Mouse (Mus musculus) hindbrain, embryonic 12.5 days (tissue): Measurements from ENCODE around the gene Baz2b. TPM values are rescaled to one million over a fixed set of nuclear protein-coding genes. Genes with fewer than 3 reads are reported as not detected.
"Not testable (repeated sequence)": the region's sequence is repeated elsewhere in the genome, so short reads cannot be mapped to it uniquely, and the experiment has no call there.

Experiments used
- ATAC-seq: fragments of 200-750 bp; cut with Nextera tagmentation; 2 replicates; pipeline ENCODE4 v1.8.0; 2017; ENCODE audit warnings: moderate TSS enrichment; ENCODE audit not compliant: low FRiP score
- H3K27ac ChIP-seq: fragments of 300-500 bp; sonication (generic); 2 replicates; pipeline ENCODE4 v1.5.1; 2016; ENCODE audit warnings: mild to moderate bottlenecking
- H3K27me3 ChIP-seq: fragments of 300-500 bp; sonication (generic); 2 replicates; pipeline ENCODE4 v1.6.1; 2016; ENCODE audit warnings: mild to moderate bottlenecking
- H3K36me3 ChIP-seq: fragments of 300-500 bp; sonication (generic); 2 replicates; pipeline ENCODE4 v1.6.1; 2016; ENCODE audit warnings: mild to moderate bottlenecking
- H3K4me1 ChIP-seq: fragments of 300-500 bp; sonication (generic); 2 replicates; pipeline ENCODE4 v1.6.1; 2016
- H3K4me2 ChIP-seq: fragments of 300-500 bp; sonication (generic); replicated peaks from 2 replicates; pipeline ENCODE4 v1.6.1; 2016; ENCODE audit warnings: mild to moderate bottlenecking
- H3K4me3 ChIP-seq: fragments of 300-500 bp; sonication (generic); 2 replicates; pipeline ENCODE4 v1.5.1; 2016; ENCODE audit warnings: mild to moderate bottlenecking
- H3K9ac ChIP-seq: fragments of 300-500 bp; sonication (generic); 2 replicates; pipeline ENCODE4 v1.6.1; 2016; ENCODE audit warnings: mild to moderate bottlenecking, moderate library complexity
- H3K9me3 ChIP-seq: fragments of 300-500 bp; sonication (generic); replicated peaks from 2 replicates; pipeline ENCODE4 v1.6.1; 2016; ENCODE audit warnings: mild to moderate bottlenecking
- WGBS: fragments of 180-500 bp; shearing (Covaris S2); methylation state at CpG from one replicate; pipeline ENCODE4 v1.1.7; 2016; 5-methylcytosine and 5-hydroxymethylcytosine counted together
- polyA plus RNA-seq: library from polyadenylated mRNA; unstranded; fragments of >200 nt; fragmentation: Nextera tagmentation; extraction: Ambion mirVana; gene quantifications from 2 replicates; pipeline ENCODE4 v1.2.1, GENCODE M21; 2016

Gene Baz2b
- polyA plus RNA-seq, 1 experiment from 2014 or later: 92.4 TPM

GRCm38 (mm10) chr2:60080831-60081230 lies 128.8 kb downstream of the Baz2b start:
- no peaks in the 10 kb centered on the region for H3K9me3 ChIP-seq
- H3K9ac ChIP-seq: no peak overlapping the region
- H3K4me1 ChIP-seq: peaks cover 29% of the 10 kb centered on the region
- ATAC-seq: no peak
- no peaks in the 10 kb centered on the region for H3K27me3 ChIP-seq
- WGBS: 59% methylated on average over 4 of the region's 4 CpGs
- H3K4me2 ChIP-seq: no peak overlapping the region
- no peak overlapping the region for H3K27ac ChIP-seq
- no peak overlapping the region for H3K4me3 ChIP-seq
- H3K36me3 ChIP-seq: no peaks in the 10 kb centered on the region

GRCm38 (mm10) chr2:60077631-60078030 lies 132.0 kb downstream of the Baz2b start:
- Histone ChIP-seq H3K4me1 (peaks cover 22% of the 10 kb centered on the region), H3K36me3 (0 out of 2 replicates have a peak, but pooled peaks cover 4% of the 10 kb centered on the region), H3K27me3 (no peaks in the 10 kb centered on the region), H3K9ac (no peak overlapping the region), H3K4me3 (no peak overlapping the region), H3K9me3 (no peaks in the 10 kb centered on the region), H3K27ac (no peak overlapping the region), H3K4me2 (no peak overlapping the region)
- 72% methylated on average over 9 of the region's 9 CpGs for WGBS
- no peak for ATAC-seq

GRCm38 (mm10) chr2:60076800-60077199 lies 132.8 kb downstream of the Baz2b start:
- Histone ChIP-seq H3K4me2 (no peak overlapping the region), H3K9ac (no peak overlapping the region), H3K4me1 (peaks cover 22% of the 10 kb centered on the region), H3K27me3 (no peaks in the 10 kb centered on the region), H3K9me3 (no peaks in the 10 kb centered on the region), H3K4me3 (no peak overlapping the region), H3K36me3 (0 out of 2 replicates have a peak, but pooled peaks cover 4% of the 10 kb centered on the region), H3K27ac (no peak overlapping the region)
- ATAC-seq: no peak
- WGBS: 52% methylated on average over 7 of the region's 7 CpGs

GRCm38 (mm10) chr2:60076025-60076424 lies 133.6 kb downstream of the Baz2b start:
- Histone ChIP-seq H3K9ac (no peak overlapping the region), H3K4me3 (no peak overlapping the region), H3K36me3 (0 out of 2 replicates have a peak, but pooled peaks cover 4% of the 10 kb centered on the region), H3K27me3 (no peaks in the 10 kb centered on the region), H3K9me3 (no peaks in the 10 kb centered on the region), H3K27ac (no peak overlapping the region), H3K4me1 (peaks cover 22% of the 10 kb centered on the region), H3K4me2 (no peak overlapping the region)
- ATAC-seq: no peak
- 17% methylated on average over 1 of the region's 1 CpGs for WGBS

- not testable (repeated sequence) for H3K27ac ChIP-seq, H3K36me3 ChIP-seq, H3K4me3 ChIP-seq, H3K27me3 ChIP-seq, H3K9ac ChIP-seq, H3K4me2 ChIP-seq, ATAC-seq, H3K9me3 ChIP-seq
- 88% methylated on average over 1 of the region's 1 CpGs for WGBS
- H3K4me1 ChIP-seq: peaks cover 19% of the 10 kb centered on the region
Observed at GRCm38 (mm10) chr2:60073798-60074197, 135.8 kb downstream of the Baz2b start.

- H3K4me1 ChIP-seq: peaks cover 6% of the 10 kb centered on the region
- 0 out of 2 replicates have a peak, but pooled peaks cover 4% of the 10 kb centered on the region for H3K36me3 ChIP-seq
- no peak overlapping the region for H3K4me3 ChIP-seq
- H3K9me3 ChIP-seq: no peaks in the 10 kb centered on the region
- 65% methylated on average over 8 of the region's 8 CpGs for WGBS
- ATAC-seq: no peak
- no peak overlapping the region for H3K9ac ChIP-seq
- H3K27me3 ChIP-seq: no peaks in the 10 kb centered on the region
- no peak overlapping the region for H3K27ac ChIP-seq
- H3K4me2 ChIP-seq: no peak overlapping the region
Observed at GRCm38 (mm10) chr2:60071813-60072212, 137.8 kb downstream of the Baz2b start.

GRCm38 (mm10) chr2:60070938-60071337 lies 138.7 kb downstream of the Baz2b start:
- Histone ChIP-seq H3K4me1 (0 out of 2 replicates have a peak, but pooled peaks cover under 1% of the 10 kb centered on the region), H3K36me3 (0 out of 2 replicates have a peak, but pooled peaks cover 4% of the 10 kb centered on the region), H3K4me2 (no peak overlapping the region), H3K27me3 (no peaks in the 10 kb centered on the region), H3K9me3 (no peaks in the 10 kb centered on the region), H3K4me3 (no peak overlapping the region), H3K9ac (no peak overlapping the region), H3K27ac (no peak overlapping the region)
- ATAC-seq: no peak
- 82% methylated on average over 5 of the region's 5 CpGs for WGBS

- no peak overlapping the region for H3K27ac ChIP-seq
- 70% methylated on average over 3 of the region's 3 CpGs for WGBS
- 0 out of 2 replicates have a peak, but pooled peaks cover 5% of the 10 kb centered on the region for H3K9me3 ChIP-seq
- peaks cover 19% of the 10 kb centered on the region for H3K36me3 ChIP-seq
- no peak overlapping the region for H3K9ac ChIP-seq
- H3K4me1 ChIP-seq: no peaks in the 10 kb centered on the region
- no peak for ATAC-seq
- H3K4me2 ChIP-seq: no peak overlapping the region
- H3K4me3 ChIP-seq: no peak overlapping the region
- H3K27me3 ChIP-seq: no peaks in the 10 kb centered on the region
Observed at GRCm38 (mm10) chr2:60068468-60068867, 141.2 kb downstream of the Baz2b start.

GRCm38 (mm10) chr2:60065415-60065814 lies 144.2 kb downstream of the Baz2b start:
- Histone ChIP-seq H3K4me1 (no peaks in the 10 kb centered on the region), H3K36me3 (peaks cover 26% of the 10 kb centered on the region), H3K27ac (no peak overlapping the region), H3K4me2 (no peak overlapping the region), H3K9ac (no peak overlapping the region), H3K9me3 (0 out of 2 replicates have a peak, but pooled peaks cover 5% of the 10 kb centered on the region), H3K4me3 (no peak overlapping the region), H3K27me3 (no peaks in the 10 kb centered on the region)
- 95% methylated on average over 5 of the region's 5 CpGs for WGBS
- no peak for ATAC-seq

- no peak overlapping the region for H3K27ac ChIP-seq
- no peak overlapping the region for H3K9ac ChIP-seq
- peaks cover 24% of the 10 kb centered on the region for H3K36me3 ChIP-seq
- H3K27me3 ChIP-seq: no peaks in the 10 kb centered on the region
- H3K9me3 ChIP-seq: 0 out of 2 replicates have a peak, but pooled peaks cover 4% of the 10 kb centered on the region
- 100% methylated on average over 1 of the region's 1 CpGs for WGBS
- H3K4me1 ChIP-seq: peaks cover 10% of the 10 kb centered on the region
- H3K4me2 ChIP-seq: no peak overlapping the region
- no peak overlapping the region for H3K4me3 ChIP-seq
- ATAC-seq: no peak
Observed at GRCm38 (mm10) chr2:60060185-60060775, 149.4 kb downstream of the Baz2b start.

- Histone ChIP-seq H3K36me3 (peaks cover 14% of the 10 kb centered on the region), H3K27me3 (no peaks in the 10 kb centered on the region), H3K27ac (no peak overlapping the region), H3K4me3 (no peak overlapping the region), H3K9ac (no peak overlapping the region), H3K9me3 (no peaks in the 10 kb centered on the region), H3K4me2 (no peak overlapping the region), H3K4me1 (peaks cover 14% of the 10 kb centered on the region)
- no peak for ATAC-seq
- 94% methylated on average over 5 of the region's 5 CpGs for WGBS
Observed at GRCm38 (mm10) chr2:60059300-60059699, 150.3 kb downstream of the Baz2b start.

- Histone ChIP-seq H3K4me2 (no peak overlapping the region), H3K9ac (no peak overlapping the region), H3K36me3 (no peaks in the 10 kb centered on the region), H3K9me3 (no peaks in the 10 kb centered on the region), H3K27ac (no peak overlapping the region), H3K4me1 (peaks cover 27% of the 10 kb centered on the region), H3K4me3 (no peak overlapping the region), H3K27me3 (no peaks in the 10 kb centered on the region)
- WGBS: 30% methylated on average over 4 of the region's 4 CpGs
- ATAC-seq: no peak
Observed at GRCm38 (mm10) chr2:60056043-60056442, 153.6 kb downstream of the Baz2b start.
